Mouse (Mus musculus) heart, embryonic 16.5 days (tissue): ENCODE measurements at regions not wholly inside any gene's neighbourhood (a gene's known extent, or its start where the extent isn't known, plus 50 kb on each side); places are given as distances from the start of the nearest gene placed in this dataset.

Source experiments
- ATAC-seq: fragments of 200-750 bp; cut with Nextera tagmentation; replicated peaks from 2 replicates; pipeline ENCODE4 v1.8.0; 2017; ENCODE audit warnings: moderate number of reproducible peaks; ENCODE audit not compliant: insufficient read depth, low FRiP score; ENCODE audit errors: extremely low read depth
- H3K27ac ChIP-seq: fragments of 300-500 bp; sonication (generic); 2 replicates; pipeline ENCODE4 v1.5.1; 2014; ENCODE audit warnings: mild to moderate bottlenecking, low read length, control low read depth, moderate library complexity
- H3K27me3 ChIP-seq: fragments of 300-500 bp; sonication (generic); 2 replicates; pipeline ENCODE4 v1.6.1; 2014; ENCODE audit warnings: low read length, mixed read lengths; ENCODE audit not compliant: control insufficient read depth, insufficient read depth
- H3K36me3 ChIP-seq: fragments of 300-500 bp; sonication (generic); 2 replicates; pipeline ENCODE4 v1.6.1; 2014; ENCODE audit not compliant: control insufficient read depth, insufficient read depth
- H3K4me1 ChIP-seq: fragments of 300-500 bp; sonication (generic); 2 replicates; pipeline ENCODE4 v1.6.1; 2014; ENCODE audit warnings: low read length, mixed read lengths; ENCODE audit not compliant: control insufficient read depth, insufficient read depth
- H3K4me2 ChIP-seq: fragments of 300-500 bp; sonication (generic); 2 replicates; pipeline ENCODE4 v1.6.1; 2014; ENCODE audit warnings: low read depth, mild to moderate bottlenecking, control low read depth, low read length
- H3K4me3 ChIP-seq: fragments of 300-500 bp; sonication (generic); 2 replicates; pipeline ENCODE4 v1.5.1; 2014; ENCODE audit warnings: mild to moderate bottlenecking, control low read depth, low read length
- H3K9ac ChIP-seq: fragments of 300-500 bp; sonication (generic); 2 replicates; pipeline ENCODE4 v1.6.1; 2014; ENCODE audit warnings: low read length, control low read depth
- H3K9me3 ChIP-seq: fragments of 300-500 bp; sonication (generic); replicated peaks from 2 replicates; pipeline ENCODE4 v1.6.1; 2016; ENCODE audit warnings: low read length; ENCODE audit not compliant: control insufficient read depth
- WGBS: fragments of 180-500 bp; shearing (Covaris S2); extraction: QIAGEN DNeasy Blood & Tissue Kit; methylation state at CpG from one replicate; pipeline ENCODE4 v1.1.7; 2014; 5-methylcytosine and 5-hydroxymethylcytosine counted together

DNA sequence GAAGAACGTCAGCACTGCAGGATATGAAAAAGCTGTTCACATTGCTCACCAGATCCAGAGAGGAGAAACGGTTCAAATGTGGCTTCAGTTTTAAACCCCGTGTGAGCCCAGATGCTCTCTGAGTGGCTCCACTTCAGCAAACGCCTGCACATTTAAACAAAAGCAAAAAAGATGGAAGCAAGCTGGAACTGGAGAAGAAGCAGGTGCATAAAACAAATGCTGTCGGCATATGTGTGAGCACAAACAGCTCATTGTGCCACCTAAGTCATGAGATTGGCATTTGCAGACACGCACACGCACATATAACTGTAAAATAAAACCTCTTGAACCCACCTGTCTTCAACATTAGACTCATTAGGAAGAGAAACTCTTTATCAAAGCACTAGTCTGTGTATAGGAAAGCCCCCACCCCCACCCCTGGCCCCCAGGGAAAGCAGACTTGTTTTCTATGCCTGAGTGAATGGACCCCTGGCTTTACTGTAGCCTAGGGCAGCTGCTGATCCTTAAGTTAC, 191.1 kb upstream of the Spaca1 start:
- Histone ChIP-seq H3K36me3 (no peaks in the 10 kb centered on the region), H3K4me2 (no peak overlapping the region), H3K27me3 (no peaks in the 10 kb centered on the region), H3K9ac (no peak overlapping the region), H3K27ac (no peak overlapping the region), H3K9me3 (no peaks in the 10 kb centered on the region), H3K4me1 (no peaks in the 10 kb centered on the region), H3K4me3 (no peak overlapping the region)
- no peak for ATAC-seq
- 46% methylated on average over 7 of the region's 7 CpGs for WGBS

DNA sequence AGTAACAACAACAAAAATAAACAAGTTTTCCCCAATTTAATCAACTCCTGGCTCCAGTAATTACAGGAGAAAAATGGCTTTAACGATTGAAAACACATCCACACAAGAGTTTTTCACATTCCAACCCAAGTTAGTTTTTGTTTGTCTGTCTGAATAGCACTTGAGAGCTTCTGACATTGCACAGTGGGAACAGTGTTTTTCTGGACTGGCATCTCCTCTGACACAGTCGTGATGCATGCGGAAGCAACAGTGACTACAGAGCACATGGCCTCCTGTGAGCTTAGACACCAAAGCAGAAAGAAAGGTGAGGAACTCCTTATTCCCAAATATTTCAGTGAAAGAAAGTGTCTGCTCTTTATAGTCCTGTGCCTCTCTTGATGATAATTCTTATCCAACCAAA, 191.7 kb upstream of the Spaca1 start:
- WGBS = 66% methylated on average over 3 of the region's 3 CpGs
- Histone ChIP-seq H3K27ac (no peak overlapping the region), H3K4me3 (no peak overlapping the region), H3K27me3 (no peaks in the 10 kb centered on the region), H3K36me3 (no peaks in the 10 kb centered on the region), H3K9ac (no peak overlapping the region), H3K9me3 (no peaks in the 10 kb centered on the region), H3K4me2 (no peak overlapping the region), H3K4me1 (no peaks in the 10 kb centered on the region)
- no peak for ATAC-seq

DNA sequence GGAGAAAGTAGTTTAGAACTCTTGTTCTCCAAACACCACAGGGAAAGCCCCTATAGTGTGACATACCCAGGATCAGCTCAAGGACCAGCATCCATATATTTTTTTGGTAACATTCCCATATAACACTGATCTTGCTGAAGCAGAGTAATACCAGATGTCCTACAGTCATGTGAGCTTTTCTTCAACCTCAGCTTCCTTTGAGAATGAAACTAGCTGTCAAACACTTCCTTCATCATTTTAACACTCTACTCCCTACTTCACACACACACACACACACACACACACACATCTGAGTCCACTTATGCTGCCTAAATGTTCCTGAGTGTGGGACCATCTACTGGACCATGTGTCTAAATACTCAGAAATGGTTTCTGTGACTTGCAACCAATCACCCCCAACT, 209.5 kb upstream of the Spaca1 start:
- Histone ChIP-seq H3K4me3 (no peak overlapping the region), H3K4me1 (no peaks in the 10 kb centered on the region), H3K9ac (no peak overlapping the region), H3K4me2 (no peak overlapping the region), H3K36me3 (no peaks in the 10 kb centered on the region), H3K9me3 (no peaks in the 10 kb centered on the region), H3K27ac (no peak overlapping the region), H3K27me3 (no peaks in the 10 kb centered on the region)
- ATAC-seq = no peak

DNA sequence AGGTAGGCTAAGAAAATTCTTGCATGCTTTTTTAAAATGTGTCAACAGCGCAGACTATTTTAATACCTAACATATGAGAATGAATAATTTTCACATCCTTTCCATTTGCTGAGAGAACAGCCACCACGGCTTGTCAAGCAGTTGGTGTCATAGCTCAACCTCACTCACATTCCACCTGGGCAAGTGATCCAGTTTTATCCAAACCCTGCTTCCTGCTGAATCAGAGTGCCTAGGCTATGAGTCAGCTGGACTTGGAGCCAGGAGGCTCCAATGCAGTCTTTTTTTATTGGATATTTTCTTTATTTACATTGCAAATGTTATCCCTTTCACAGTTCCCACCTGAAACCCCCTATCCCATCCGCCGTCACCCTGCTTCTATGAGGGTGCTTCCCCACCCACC, 210.5 kb upstream of the Spaca1 start:
- no peak for ATAC-seq
- Histone ChIP-seq H3K4me1 (no peaks in the 10 kb centered on the region), H3K4me2 (no peak overlapping the region), H3K36me3 (no peaks in the 10 kb centered on the region), H3K27me3 (no peaks in the 10 kb centered on the region), H3K27ac (no peak overlapping the region), H3K9me3 (no peaks in the 10 kb centered on the region), H3K4me3 (no peak overlapping the region), H3K9ac (no peak overlapping the region)
- WGBS = 89% methylated on average over 4 of the region's 4 CpGs

DNA sequence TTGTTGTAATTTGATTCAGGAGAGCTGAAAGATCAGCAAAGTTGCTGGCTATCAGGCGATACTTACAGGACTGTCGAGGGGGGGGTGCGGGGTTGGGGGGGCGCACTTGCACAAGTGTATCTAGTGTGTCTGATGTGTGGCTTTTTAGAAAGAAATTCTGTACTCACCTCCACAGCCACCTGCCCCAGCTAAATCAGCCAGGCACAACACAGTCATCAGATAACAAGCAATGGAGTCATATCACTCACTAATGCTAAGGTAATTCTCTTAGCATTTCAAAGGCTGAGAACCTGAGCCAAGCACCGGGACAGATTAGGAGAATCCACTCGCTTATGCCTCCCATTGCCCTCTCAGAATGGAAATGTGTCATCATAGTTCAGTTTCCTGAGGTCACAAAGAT, 211.8 kb upstream of the Spaca1 start:
- ATAC-seq = no peak
- Histone ChIP-seq H3K36me3 (no peaks in the 10 kb centered on the region), H3K9me3 (no peaks in the 10 kb centered on the region), H3K9ac (no peak overlapping the region), H3K4me3 (no peak overlapping the region), H3K4me1 (no peaks in the 10 kb centered on the region), H3K27ac (no peak overlapping the region), H3K4me2 (no peak overlapping the region), H3K27me3 (no peaks in the 10 kb centered on the region)
- 56% methylated on average over 6 of the region's 6 CpGs for WGBS

DNA sequence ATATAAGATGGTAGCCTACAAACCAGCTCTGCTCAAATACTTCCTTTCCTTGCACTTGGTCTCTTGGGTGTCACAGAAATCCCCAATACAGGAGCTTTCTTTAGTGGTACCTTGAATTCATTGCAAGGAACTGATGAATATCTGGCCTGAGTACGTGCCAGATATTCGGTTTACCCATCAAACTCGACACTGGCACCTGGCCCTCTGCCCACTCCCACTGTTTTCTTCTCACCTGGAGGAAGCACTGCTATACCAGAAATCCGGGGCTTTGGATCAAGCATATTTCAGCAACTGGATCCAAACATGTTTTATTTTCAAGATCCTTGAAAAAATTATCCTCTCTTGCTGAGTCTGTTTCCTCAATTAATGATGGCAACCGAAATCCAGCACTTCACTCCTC, 214.4 kb upstream of the Spaca1 start:
- no peak for ATAC-seq
- Histone ChIP-seq H3K4me2 (no peak overlapping the region), H3K27me3 (no peaks in the 10 kb centered on the region), H3K9me3 (no peaks in the 10 kb centered on the region), H3K4me1 (no peaks in the 10 kb centered on the region), H3K27ac (no peak overlapping the region), H3K36me3 (no peaks in the 10 kb centered on the region), H3K4me3 (no peak overlapping the region), H3K9ac (no peak overlapping the region)
- WGBS = 85% methylated on average over 5 of the region's 5 CpGs

DNA sequence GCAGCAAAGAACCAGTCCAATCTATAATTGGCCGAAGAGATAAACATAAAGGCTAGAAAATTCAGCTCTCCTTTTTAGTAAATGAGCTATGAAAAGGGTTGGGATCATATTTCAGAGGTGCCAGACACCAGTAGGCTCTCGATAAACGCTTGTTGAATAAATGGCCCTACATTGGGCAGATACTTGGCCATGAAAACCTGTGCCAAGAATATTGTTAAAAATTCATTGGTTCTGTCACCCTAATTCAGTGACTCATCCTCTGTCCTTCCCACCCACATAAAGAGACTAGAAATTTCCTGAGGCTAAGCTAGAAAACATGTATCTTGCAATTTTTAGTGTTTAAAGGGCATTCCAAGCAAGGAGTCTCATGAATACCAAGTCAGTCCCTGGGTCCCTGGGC, 224.3 kb upstream of the Spaca1 start:
- no peaks in the 10 kb centered on the region for H3K27me3 ChIP-seq
- H3K9ac ChIP-seq = no peak overlapping the region
- no peaks in the 10 kb centered on the region for H3K36me3 ChIP-seq
- H3K27ac ChIP-seq = no peak overlapping the region
- H3K4me2 ChIP-seq = no peak overlapping the region
- H3K4me1 ChIP-seq = no peaks in the 10 kb centered on the region
- ATAC-seq = no peak
- H3K4me3 ChIP-seq = no peak overlapping the region
- 52% methylated on average over 3 of the region's 3 CpGs for WGBS
- H3K9me3 ChIP-seq = no peaks in the 10 kb centered on the region

DNA sequence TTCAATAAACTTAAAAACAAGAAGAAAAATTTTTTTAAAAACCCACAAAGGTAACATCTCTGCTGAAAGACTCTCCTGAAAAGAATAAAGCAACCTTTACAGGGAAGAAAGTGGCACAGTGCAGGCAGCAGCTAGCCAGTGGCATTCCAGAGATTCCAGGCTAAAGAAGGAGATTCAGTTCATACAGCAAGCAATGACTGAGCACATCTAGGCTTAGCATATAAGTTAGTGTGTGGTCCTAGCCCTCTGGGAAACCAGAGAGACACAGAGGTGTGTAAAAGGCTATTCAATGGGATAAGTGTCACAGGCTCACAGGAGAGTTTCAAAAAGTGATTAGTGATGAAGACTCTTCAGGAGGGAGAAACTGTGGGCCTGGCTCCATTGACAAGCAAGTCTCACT, 225.4 kb upstream of the Spaca1 start:
- Histone ChIP-seq H3K9ac (no peak overlapping the region), H3K9me3 (no peaks in the 10 kb centered on the region), H3K4me3 (no peak overlapping the region), H3K4me2 (no peak overlapping the region), H3K36me3 (no peaks in the 10 kb centered on the region), H3K27me3 (no peaks in the 10 kb centered on the region), H3K27ac (no peak overlapping the region), H3K4me1 (no peaks in the 10 kb centered on the region)
- no peak for ATAC-seq

DNA sequence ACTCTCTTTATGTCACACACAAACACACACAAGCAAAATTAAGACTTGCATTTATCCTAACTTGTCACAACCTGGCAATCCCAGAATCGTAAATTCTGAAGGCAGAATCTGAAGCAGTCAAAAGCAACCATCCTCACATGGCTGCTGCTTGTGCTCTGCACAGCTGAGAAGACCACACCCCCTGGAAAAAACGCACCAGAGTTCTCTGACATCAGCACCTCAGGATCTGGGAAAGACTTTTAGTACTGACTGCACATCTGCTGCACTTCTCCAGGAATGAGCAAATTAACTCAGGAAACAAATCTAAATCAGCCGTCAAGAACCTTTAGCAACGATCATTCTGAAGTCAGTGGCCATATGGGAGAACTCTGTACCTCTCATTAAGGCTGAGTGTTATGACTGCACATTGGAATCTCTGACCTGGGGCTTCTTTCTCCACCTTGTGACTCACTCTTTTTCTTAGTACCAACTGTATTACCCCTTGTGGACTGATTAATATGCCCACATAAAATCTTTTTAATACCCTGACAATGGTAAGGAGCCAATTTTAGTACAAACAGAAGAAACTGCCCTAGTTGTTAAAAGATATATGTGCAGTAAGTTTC, 248.1 kb upstream of the Akirin2 start:
- no peak overlapping the region for H3K9ac ChIP-seq
- H3K4me1 ChIP-seq = no peaks in the 10 kb centered on the region
- ATAC-seq = no peak
- no peak overlapping the region for H3K4me2 ChIP-seq
- H3K27me3 ChIP-seq = no peaks in the 10 kb centered on the region
- no peaks in the 10 kb centered on the region for H3K36me3 ChIP-seq
- H3K9me3 ChIP-seq = no peaks in the 10 kb centered on the region
- 43% methylated on average over 4 of the region's 4 CpGs for WGBS
- H3K4me3 ChIP-seq = no peak overlapping the region
- no peak overlapping the region for H3K27ac ChIP-seq
